Mouse (Mus musculus) olfactory bulb, adult 2 months (tissue): ENCODE measurements around the gene Vwa3b. TPM values are rescaled to one million over a fixed set of nuclear protein-coding genes. Genes with fewer than 3 reads are reported as not detected.

Source experiments
- H3K27ac ChIP-seq: fragments of 200-500 bp; 2 replicates; pipeline ENCODE4 v1.5.1; 2012; ENCODE audit warnings: low read depth, low read length; ENCODE audit not compliant: insufficient read depth
- H3K4me1 ChIP-seq: fragments of 200-500 bp; 2 replicates; pipeline ENCODE4 v1.6.1; 2012; ENCODE audit warnings: low read length; ENCODE audit not compliant: control insufficient read depth, insufficient read depth
- H3K4me3 ChIP-seq: fragments of 200-500 bp; 2 replicates; pipeline ENCODE4 v1.5.1; 2012; ENCODE audit warnings: mild to moderate bottlenecking, low read depth, low read length, moderate library complexity; ENCODE audit not compliant: insufficient read depth
- CTCF ChIP-seq: fragments of 200-500 bp; IDR thresholded peaks from 2 replicates; pipeline ENCODE4 v1.5.1; 2012; ENCODE audit warnings: low read depth, mild to moderate bottlenecking, low read length, moderate library complexity; ENCODE audit not compliant: insufficient read depth
- POLR2A ChIP-seq: fragments of 200-500 bp; IDR thresholded peaks from 2 replicates; pipeline ENCODE4 v1.6.1; 2012; ENCODE audit warnings: mild to moderate bottlenecking, low read depth, low read length, moderate library complexity; ENCODE audit not compliant: insufficient read depth
- WGBS: fragments of 180-500 bp; shearing (Covaris S2); methylation state at CpG from one replicate; pipeline ENCODE4 v1.1.7; 2018; 5-methylcytosine and 5-hydroxymethylcytosine counted together
- polyA plus RNA-seq: library from polyadenylated mRNA; stranded (reverse); fragments of >200 nt; gene quantifications from 2 replicates; pipeline ENCODE4 v1.2.4, GENCODE M21; 2012; ENCODE audit warnings: low replicate concordance; ENCODE audit not compliant: missing spikeins, insufficient read depth, insufficient read length

The Vwa3b gene
- polyA plus RNA-seq, 1 experiment, result not detected

DNA sequence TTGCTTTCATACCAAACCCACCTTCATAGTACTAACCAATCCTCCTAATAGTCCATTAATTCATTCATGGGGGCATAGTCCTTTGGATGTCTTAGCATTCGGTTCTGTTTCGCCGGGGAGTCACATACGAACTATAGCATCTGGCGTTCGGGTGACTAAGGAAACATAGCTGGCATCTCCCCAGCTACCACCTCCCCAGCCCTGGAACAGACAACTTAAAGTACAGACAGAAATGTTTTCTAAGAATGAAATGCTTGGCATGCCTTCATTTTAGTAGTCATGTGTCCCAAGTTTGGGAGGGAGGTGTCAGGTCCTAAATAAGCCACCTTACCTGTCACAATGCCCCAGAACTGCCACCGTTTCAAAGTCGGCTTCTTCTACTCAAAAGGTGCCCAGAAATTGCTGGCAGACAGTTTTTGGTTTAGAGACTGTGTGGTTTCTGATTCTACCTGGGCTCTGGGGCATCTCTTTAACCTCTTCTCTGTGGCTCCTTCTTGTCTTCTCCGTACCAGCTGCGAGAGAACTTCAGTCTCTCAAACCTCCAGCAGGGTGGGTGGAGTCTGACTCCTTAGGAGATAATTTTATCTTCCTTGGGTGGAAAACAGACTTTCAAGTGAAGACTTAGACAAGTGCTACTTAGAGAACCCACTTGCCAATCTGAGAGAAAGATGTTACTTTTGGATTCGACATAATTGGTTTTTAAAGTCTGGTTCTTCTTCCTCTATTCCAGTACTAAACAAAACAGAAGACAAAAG lies 39.4 kb downstream of the Vwa3b start:
- WGBS, result 48% methylated on average over 11 of the region's 11 CpGs
- H3K4me3 ChIP-seq, result no peak overlapping the region
- H3K4me1 ChIP-seq, result peaks cover 5% of the 10 kb centered on the region
- 0 out of 2 replicates have a peak overlapping the region, but pooled peaks have one; percentile 6 for H3K27ac ChIP-seq
- no peak for TF ChIP-seq POLR2A
- TF ChIP-seq CTCF, result no peak

DNA sequence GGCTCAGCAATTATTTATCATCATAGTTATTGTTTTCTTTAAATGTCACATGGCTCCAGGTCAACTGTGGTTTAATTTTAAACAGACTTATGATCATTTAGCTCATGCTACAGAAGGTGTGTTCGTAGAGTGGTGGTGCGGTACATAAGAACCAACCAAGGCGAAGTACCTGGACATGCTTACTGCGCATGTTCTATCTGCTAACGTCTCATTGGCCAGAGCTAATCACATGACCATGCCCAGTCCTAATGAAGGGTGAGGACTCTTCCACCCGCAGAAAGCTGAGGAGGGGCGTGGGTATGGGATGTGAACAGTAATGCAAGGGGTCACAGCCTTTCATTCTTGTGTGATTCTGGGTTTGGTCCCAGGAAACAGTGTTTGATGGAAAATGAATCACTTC lies 49.4 kb downstream of the Vwa3b start:
- no peak overlapping the region for H3K27ac ChIP-seq
- TF ChIP-seq POLR2A (no peak), CTCF (no peak)
- H3K4me3 ChIP-seq, result no peak overlapping the region
- 96% methylated on average over 7 of the region's 7 CpGs for WGBS
- peaks cover 4% of the 10 kb centered on the region; the same call in 1 of the 2 replicates for H3K4me1 ChIP-seq

DNA sequence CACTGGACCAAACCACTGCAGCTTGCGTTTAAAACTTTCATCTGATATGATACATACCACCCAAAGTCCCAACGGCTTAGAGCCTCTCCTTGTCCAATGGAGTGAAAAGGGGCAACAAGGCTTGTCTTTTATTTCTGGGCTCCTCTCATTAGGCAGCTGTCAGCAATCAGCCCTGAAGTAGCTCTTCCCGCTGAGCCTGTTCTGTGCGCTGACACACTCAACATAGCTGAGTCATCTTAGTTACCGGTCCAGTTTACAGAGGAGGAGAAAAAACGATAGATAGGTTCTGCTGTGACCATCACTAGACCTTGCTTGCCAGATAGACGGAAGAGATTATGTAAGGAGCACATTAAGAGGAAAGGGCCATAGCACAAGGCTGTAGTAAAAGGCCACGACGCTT lies 50.9 kb downstream of the Vwa3b start:
- Histone ChIP-seq H3K27ac (no peak overlapping the region), H3K4me1 (peaks cover 4% of the 10 kb centered on the region; the same call in 1 of the 2 replicates), H3K4me3 (no peak overlapping the region)
- 57% methylated on average over 9 of the region's 9 CpGs for WGBS
- TF ChIP-seq CTCF (no peak), POLR2A (no peak)

DNA sequence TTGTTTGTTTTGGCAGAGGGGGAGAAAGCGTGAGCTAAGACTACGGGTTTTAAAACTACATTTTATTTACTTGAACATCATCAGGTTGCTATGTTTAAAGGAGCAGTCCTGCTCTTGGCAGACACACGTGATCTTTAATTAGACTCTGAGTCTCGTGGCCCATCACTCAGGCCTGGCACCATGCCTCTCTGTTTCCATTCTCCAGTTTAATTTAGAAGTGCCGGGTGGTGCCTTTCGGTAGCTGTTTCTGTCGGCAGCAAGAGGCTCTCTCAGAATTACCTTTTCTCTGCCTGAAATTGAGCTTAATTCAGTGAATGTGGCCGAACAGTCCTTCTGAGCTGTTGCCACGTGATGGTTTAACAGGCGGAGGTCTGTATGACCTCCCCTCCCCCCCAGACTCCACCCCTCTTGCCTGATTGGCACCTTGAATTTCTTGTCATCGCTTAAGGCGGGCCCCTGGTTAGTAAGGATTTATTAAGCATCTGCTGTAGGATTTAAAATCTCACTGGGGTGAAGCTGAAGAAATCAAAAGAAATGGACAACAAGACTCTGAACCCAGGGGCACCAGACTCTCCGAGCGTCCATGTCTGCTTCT lies 51.7 kb downstream of the Vwa3b start:
- peaks cover 4% of the 10 kb centered on the region; the same call in 1 of the 2 replicates for H3K4me1 ChIP-seq
- TF ChIP-seq POLR2A (no peak), CTCF (no peak)
- WGBS, result 40% methylated on average over 14 of the region's 14 CpGs
- no peak overlapping the region for H3K27ac ChIP-seq
- H3K4me3 ChIP-seq, result no peak overlapping the region

DNA sequence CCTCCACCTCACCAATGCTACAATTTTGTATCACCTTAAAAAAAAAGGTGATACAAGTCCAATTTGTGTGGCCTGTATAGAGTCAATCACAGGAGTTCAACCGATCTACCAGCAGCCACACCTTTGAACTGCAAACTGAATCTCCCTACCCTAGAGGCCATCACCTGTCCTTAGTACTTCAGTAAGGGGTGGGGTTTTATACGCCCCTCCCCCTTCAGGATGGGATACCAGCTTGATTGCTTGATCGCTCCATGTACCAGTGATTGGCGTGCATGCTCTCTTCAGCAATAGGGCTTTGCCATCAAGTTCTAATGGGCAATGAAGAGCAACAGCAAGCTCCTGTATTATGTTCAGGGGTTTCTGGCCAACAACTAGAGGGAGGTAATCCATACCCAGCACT lies 54.0 kb downstream of the Vwa3b start:
- TF ChIP-seq POLR2A (no peak), CTCF (no peak)
- 93% methylated on average over 4 of the region's 4 CpGs for WGBS
- Histone ChIP-seq H3K4me3 (no peak overlapping the region), H3K4me1 (peaks cover 4% of the 10 kb centered on the region; the same call in 1 of the 2 replicates), H3K27ac (no peak overlapping the region)

DNA sequence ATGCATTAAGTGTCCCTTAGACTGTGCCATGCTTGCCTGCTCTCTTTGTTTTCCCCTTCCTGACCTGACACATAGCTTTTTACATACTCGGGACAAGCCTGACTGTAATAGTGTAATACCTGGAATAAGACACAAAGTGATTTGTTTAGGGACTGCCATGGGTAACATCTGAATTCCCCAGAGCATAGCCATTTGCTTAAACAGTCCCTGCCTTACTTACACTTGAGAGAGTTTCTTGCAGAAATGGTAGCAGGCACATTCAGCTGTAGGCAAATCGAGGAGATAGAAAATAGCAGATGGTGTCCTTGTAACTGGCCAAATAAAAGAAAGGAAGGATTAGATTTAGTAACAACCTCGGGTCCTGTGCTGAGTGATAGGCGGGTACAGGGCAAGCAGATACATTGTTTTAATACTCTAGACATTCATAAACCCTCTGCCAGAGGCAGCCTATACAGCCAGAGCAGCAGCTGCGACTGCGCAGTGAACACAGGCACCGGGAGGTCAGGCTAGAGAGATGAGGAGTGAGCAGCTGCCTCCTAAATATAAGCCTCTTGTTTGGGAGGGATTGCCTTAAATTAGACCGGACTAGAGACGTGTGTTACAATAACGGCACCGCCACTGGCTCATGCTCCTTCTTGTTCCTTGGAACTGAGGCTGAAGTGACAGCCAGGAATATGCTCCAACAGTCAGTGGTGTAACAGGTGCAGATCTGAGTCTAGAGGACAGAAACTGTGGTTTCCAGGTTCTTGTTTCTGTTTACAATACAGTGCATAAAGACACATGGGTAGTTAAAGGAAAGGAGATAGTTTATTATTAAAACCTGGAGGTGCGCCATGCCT lies 55.2 kb downstream of the Vwa3b start:
- peaks cover 4% of the 10 kb centered on the region; the same call in 1 of the 2 replicates for H3K4me1 ChIP-seq
- H3K27ac ChIP-seq, result no peak overlapping the region
- 31% methylated on average over 12 of the region's 12 CpGs for WGBS
- H3K4me3 ChIP-seq, result no peak overlapping the region
- TF ChIP-seq POLR2A (no peak), CTCF (no peak)

DNA sequence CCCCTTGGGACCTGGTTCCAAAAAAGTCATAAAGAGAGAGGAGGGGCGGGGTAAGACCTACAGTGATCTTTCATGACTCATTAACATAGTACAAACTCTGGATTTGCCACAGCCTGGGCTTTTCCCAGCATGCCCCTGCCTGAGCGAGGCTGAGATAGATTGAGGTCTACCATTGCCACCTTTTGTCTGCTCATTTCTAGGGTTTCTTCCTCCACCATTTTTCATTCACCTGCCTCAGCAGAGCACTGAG lies 55.7 kb downstream of the Vwa3b start:
- TF ChIP-seq CTCF (no peak), POLR2A (no peak)
- WGBS, result 85% methylated on average over 2 of the region's 2 CpGs
- Histone ChIP-seq H3K4me1 (peaks cover 4% of the 10 kb centered on the region; the same call in 1 of the 2 replicates), H3K27ac (no peak overlapping the region), H3K4me3 (no peak overlapping the region)

DNA sequence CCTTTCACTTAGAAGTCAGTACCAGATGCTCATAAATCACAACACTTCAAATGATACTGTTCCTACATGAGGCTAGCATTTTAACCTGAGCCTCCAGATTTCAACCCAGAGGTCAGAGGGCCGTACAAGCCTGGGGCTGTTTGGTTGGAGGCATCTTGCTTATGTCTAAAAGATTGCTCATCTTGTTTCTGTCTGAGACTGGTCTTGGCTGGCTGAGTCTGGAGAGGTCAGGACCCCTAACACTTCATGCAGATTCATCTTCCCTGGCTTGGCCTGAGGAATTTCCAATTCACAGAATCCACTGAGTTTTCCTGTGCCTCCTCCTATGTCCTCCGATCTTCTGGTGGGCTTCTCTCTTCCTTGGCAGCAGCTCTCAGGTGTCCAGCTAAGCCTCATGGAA lies 57.7 kb downstream of the Vwa3b start:
- no peak for TF ChIP-seq POLR2A
- TF ChIP-seq CTCF, result no peak
- Histone ChIP-seq H3K4me3 (no peak overlapping the region), H3K27ac (no peak overlapping the region), H3K4me1 (peaks cover 8% of the 10 kb centered on the region)
- WGBS, result 64% methylated on average over 2 of the region's 2 CpGs

DNA sequence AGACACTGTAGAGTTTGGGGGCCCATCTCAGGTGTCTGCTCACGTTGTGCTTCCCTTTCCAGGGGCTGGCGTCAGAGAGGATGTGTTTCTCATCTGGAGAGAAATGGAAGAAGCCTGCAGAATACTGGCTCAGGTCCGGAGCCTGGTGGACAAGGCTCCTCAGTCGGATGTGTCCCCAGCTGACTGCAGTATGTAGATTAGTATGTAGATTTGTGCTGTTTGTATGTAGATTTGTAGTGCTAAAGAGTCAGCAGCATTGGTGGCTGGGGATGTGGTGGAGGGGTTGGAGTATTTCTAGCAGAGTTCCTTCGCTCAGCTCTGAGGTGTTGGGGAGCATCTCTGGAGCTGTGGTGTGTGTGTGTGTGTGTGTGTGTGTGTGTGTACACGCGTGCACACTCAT lies 58.8 kb downstream of the Vwa3b start:
- TF ChIP-seq POLR2A (no peak), CTCF (no peak)
- Histone ChIP-seq H3K27ac (no peak overlapping the region), H3K4me3 (no peak overlapping the region), H3K4me1 (peaks cover 10% of the 10 kb centered on the region)
- 72% methylated on average over 7 of the region's 7 CpGs for WGBS
